Mouse (Mus musculus): Measurements from ENCODE around the gene Akap6.

Akap6 gene

DNA sequence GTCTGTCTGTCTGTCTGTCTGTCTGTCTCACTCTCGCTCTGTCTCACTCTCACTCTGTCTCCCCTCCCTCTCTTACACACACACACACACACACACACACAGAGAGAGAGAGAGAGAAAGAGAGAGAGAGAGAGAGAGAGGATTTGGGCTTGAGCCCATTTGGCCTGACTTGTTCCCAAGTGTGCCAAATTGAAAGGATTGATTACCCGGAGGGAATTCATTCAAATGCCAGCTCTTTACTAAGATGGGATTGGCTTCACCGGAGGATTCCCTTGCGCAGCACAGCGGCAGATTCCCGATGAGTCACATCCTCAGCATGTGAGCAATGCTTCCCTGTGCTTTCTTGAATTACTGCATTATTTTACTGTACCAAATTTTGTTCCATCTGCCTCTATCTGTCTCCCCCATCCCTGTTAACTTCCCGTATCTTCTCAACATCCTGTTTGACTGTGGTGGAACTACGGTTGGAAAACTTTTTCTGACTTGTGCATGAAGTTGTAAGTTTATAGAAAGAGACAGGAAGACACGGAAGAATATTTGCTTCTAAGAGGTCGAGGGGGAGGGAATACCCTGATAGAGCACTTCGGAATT lies 447.4 kb downstream of the Akap6 start:
- peak; percentile 4 for DNase-seq (ENCODE audit: low spot score)

DNA sequence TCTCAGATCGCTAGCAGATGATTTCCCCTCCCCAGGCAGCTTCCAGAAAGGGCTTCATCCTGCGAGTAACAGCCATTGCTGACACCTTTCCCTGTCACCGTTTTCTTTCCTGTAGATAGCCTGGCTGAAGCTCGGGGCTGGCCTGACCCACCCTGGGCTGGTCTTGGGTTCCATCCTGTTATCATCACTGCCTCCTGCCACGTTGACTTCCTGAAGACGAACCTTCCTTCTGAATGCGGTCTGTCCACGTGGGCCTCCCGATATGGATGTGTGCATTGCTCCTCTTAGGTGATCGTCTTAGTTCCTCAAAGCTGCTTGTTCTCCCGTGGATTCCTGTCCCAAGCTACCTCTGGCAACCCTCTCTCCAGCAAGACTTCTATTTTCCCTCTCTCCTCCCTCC lies 448.5 kb downstream of the Akap6 start:
- DNase-seq (ENCODE audit: low spot score), result no peak

DNA sequence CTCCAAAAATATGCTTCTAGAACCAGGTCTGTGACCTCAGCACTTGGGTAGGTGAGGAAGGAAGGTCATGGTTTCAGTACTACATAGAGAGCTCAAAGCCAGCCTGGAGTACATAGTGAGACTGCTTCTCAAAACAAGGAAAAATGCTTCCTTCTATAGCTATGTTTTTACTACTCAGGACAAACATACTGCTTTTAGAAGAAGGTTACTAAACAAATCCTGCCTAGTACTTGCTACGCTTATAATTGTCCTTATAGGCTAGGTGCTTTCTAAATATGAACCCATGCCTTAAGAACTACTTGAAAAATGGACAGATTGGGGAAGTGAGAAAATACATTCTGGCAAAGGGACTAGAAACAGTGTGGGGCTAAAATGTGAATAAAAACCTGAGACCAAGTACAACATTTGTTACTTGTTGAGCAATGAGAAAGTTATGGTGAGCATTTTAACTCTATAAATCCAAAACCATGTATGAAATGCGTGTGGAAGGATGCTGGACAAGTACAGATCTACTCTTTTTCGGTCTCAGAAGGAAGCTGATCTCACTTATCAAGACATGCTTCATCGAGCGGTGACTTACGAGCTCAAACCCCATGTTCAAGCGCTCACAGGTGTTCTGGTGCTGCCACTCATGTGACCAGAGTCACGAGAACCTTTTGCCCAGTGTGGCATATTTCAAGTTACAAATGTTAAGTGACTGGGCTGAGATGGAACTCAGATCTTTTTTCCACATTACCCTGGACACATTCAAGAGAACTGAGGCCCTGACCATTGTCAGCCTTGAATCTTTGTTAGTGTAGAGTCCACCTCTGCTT lies 469.2 kb downstream of the Akap6 start:
- no peak for DNase-seq (ENCODE audit: low spot score)

DNA sequence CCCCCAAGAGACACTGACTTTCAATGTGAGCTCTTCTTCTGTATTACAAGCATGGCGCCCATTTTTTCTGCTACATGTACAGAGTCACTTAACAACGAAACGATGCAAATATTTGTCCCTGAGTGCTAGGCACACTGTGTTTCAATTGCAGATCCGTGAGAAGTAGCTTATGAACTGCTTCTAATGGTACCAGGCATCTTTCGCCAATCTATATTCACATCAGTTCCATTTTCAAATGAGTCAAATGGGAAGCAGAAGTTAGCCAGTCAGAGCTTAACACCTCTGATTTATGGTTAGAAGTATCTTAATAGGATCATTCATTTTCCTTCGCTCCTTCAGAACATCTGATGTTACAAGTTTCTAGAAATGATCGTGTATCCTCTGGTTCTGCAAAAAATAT lies 492.3 kb downstream of the Akap6 start:
- no peak for DNase-seq (ENCODE audit: low spot score)

- no peak for DNase-seq (ENCODE audit: low spot score)
These were observed 494.5 kb downstream of the Akap6 start for GRCm38 (mm10) chr12:53193664-53194063.
